Mouse (Mus musculus): ENCODE measurements at regions not wholly inside any gene's neighbourhood (a gene's known extent, or its start where the extent isn't known, plus 50 kb on each side); places are given as distances from the start of the nearest gene placed in this dataset.

- no peak for TF ChIP-seq POLR2A (IDR thresholded peaks at IDR 0.05; ENCODE audit: extremely low read depth, insufficient read depth, low read length)
- TF ChIP-seq CTCF (IDR thresholded peaks at IDR 0.05; ENCODE audit: extremely low read depth, insufficient read depth, low read length) = no peak
These were observed 148.2 kb downstream of the Slc39a8 start for GRCm38 (mm10) chr3:135973243-135973642.

All from cortical plate, adult 2 months (tissue).